Mouse (Mus musculus) ES-Bruce4 (cell line): ENCODE measurements around the gene Maats1. TPM values are rescaled to one million over a fixed set of nuclear protein-coding genes. Genes with fewer than 3 reads are reported as not detected.

ENCODE experiments used
- H3K27ac ChIP-seq: 2 replicates; pipeline ENCODE4 v1.5.1; 2012; ENCODE audit warnings: low read length, inconsistent platforms; ENCODE audit not compliant: insufficient read depth
- H3K27me3 ChIP-seq: 2 replicates; pipeline ENCODE4 v1.6.1; 2012; ENCODE audit warnings: mild to moderate bottlenecking, low read length, inconsistent platforms; ENCODE audit not compliant: control insufficient read depth, poor library complexity, insufficient read depth, severe bottlenecking
- H3K36me3 ChIP-seq: 2 replicates; pipeline ENCODE4 v1.6.1; 2012; ENCODE audit warnings: inconsistent platforms, mild to moderate bottlenecking, low read length, moderate library complexity; ENCODE audit not compliant: control insufficient read depth, poor library complexity, insufficient read depth, severe bottlenecking
- H3K4me1 ChIP-seq: one replicate; pipeline ENCODE4 v1.8.1; 2011; ENCODE audit warnings: low read length; ENCODE audit not compliant: control insufficient read depth, insufficient read depth
- H3K4me3 ChIP-seq: 2 replicates; pipeline ENCODE4 v1.5.1; 2011; ENCODE audit warnings: low read depth, mild to moderate bottlenecking, low read length
- H3K9ac ChIP-seq: 2 replicates; pipeline ENCODE4 v1.6.1; 2012; ENCODE audit warnings: low read depth, mild to moderate bottlenecking, inconsistent platforms; ENCODE audit not compliant: poor library complexity, severe bottlenecking
- H3K9me3 ChIP-seq: replicated peaks from 2 replicates; pipeline ENCODE4 v1.6.1; 2012; ENCODE audit warnings: mild to moderate bottlenecking, low read length, inconsistent platforms; ENCODE audit not compliant: control insufficient read depth, poor library complexity, insufficient read depth, severe bottlenecking
- CTCF ChIP-seq: IDR thresholded peaks from one replicate; pipeline ENCODE4 v1.8.1; 2011; ENCODE audit warnings: low read depth, low read length
- EP300 ChIP-seq: IDR thresholded peaks from 2 replicates; pipeline ENCODE4 v1.6.1; 2011; ENCODE audit warnings: low read depth, low read length; ENCODE audit not compliant: insufficient read depth
- POLR2A ChIP-seq: IDR thresholded peaks from one replicate; pipeline ENCODE4 v1.8.1; 2011; ENCODE audit warnings: low read length; ENCODE audit not compliant: insufficient read depth
- polyA plus RNA-seq: library from polyadenylated mRNA; stranded (reverse); fragments of >200 nt; gene quantifications from 2 replicates; pipeline ENCODE4 v1.2.4, GENCODE M21; 2011; ENCODE audit warnings: low read depth; ENCODE audit not compliant: missing spikeins, insufficient read depth, insufficient read length

The Maats1 gene
- polyA plus RNA-seq, 1 experiment = 0.58 TPM

DNA sequence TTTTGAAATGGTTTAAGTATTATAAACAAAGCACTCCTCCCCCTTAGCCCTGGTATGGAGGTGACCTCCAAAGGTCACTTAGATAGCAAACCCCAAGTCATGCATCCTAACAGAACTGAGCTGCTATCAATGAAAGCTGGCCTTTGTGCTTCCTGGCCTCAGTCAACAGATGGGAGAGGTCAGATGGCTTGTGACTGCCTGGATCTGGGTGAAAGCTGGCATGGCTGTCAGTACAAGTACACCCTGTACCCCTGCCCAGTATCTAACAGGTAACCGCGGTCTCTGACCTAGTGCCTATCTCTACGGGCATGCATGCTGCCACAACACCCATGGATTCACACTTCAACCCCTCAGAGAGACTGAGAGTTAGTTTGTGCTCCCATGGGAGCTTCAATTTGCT is 54.2 kb downstream of the Maats1 start:
- H3K27me3 ChIP-seq = no peaks in the 10 kb centered on the region
- no peaks in the 10 kb centered on the region for H3K9me3 ChIP-seq
- TF ChIP-seq EP300 (no peak), POLR2A (no peak), CTCF (no peak)
- H3K36me3 ChIP-seq = no peaks in the 10 kb centered on the region
- H3K4me3 ChIP-seq = no peak overlapping the region
- no peak overlapping the region for H3K27ac ChIP-seq
- H3K4me1 ChIP-seq = no peaks in the 10 kb centered on the region
- H3K9ac ChIP-seq = no peak overlapping the region

- Histone ChIP-seq H3K27ac (no peak overlapping the region), H3K9me3 (no peaks in the 10 kb centered on the region), H3K9ac (no peak overlapping the region), H3K36me3 (no peaks in the 10 kb centered on the region), H3K4me1 (no peaks in the 10 kb centered on the region), H3K27me3 (no peaks in the 10 kb centered on the region), H3K4me3 (no peak overlapping the region)
- no peak for TF ChIP-seq CTCF
- TF ChIP-seq EP300 = no peak
Measured at GRCm38 (mm10) chr16:38287357-38287756, 54.6 kb downstream of the Maats1 start.

- no peak overlapping the region for H3K27ac ChIP-seq
- H3K27me3 ChIP-seq = no peaks in the 10 kb centered on the region
- H3K36me3 ChIP-seq = no peaks in the 10 kb centered on the region
- no peak overlapping the region for H3K4me3 ChIP-seq
- TF ChIP-seq EP300 (no peak), POLR2A (no peak), CTCF (no peak)
- no peak overlapping the region for H3K9ac ChIP-seq
- no peaks in the 10 kb centered on the region for H3K9me3 ChIP-seq
- no peaks in the 10 kb centered on the region for H3K4me1 ChIP-seq
Measured at GRCm38 (mm10) chr16:38286541-38286940, 55.4 kb downstream of the Maats1 start.

DNA sequence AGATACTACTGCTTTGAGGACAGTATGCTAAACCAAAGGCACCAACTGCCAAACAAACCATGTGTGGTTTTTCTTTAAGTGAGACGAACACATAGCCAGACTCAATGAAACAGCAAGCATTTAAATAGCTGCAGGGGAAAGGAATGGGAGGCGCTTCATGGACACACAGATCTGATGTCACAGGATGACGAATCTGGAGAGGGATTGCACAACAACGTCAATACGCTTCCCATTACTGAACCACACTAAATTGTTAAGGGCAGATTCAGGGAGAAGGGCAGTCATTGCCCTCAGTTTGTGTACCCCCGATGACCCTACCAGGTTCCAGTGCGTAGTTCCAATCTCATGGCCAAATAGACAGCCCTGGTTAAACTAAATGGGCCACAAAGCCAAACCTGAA is 56.1 kb downstream of the Maats1 start:
- Histone ChIP-seq H3K9me3 (no peaks in the 10 kb centered on the region), H3K27ac (no peak overlapping the region), H3K4me1 (no peaks in the 10 kb centered on the region), H3K36me3 (no peaks in the 10 kb centered on the region), H3K4me3 (no peak overlapping the region), H3K27me3 (no peaks in the 10 kb centered on the region), H3K9ac (no peak overlapping the region)
- TF ChIP-seq EP300 (no peak), CTCF (no peak), POLR2A (no peak)

GRCm38 (mm10) chr16:38283300-38283699 is 58.6 kb downstream of the Maats1 start:
- H3K4me1 ChIP-seq = no peaks in the 10 kb centered on the region

GRCm38 (mm10) chr16:38282559-38283160 is 59.3 kb downstream of the Maats1 start:
- H3K27ac ChIP-seq = no peak overlapping the region
- TF ChIP-seq POLR2A (no peak), CTCF (no peak), EP300 (no peak)
- no peak overlapping the region for H3K9ac ChIP-seq

More at GRCm38 (mm10) chr16:38283300-38283699, 58.6 kb downstream of the Maats1 start:
- no peaks in the 10 kb centered on the region for H3K36me3 ChIP-seq
- H3K4me3 ChIP-seq = no peak overlapping the region
- no peaks in the 10 kb centered on the region for H3K27me3 ChIP-seq
- no peaks in the 10 kb centered on the region for H3K9me3 ChIP-seq
- H3K27ac ChIP-seq = no peak overlapping the region
- TF ChIP-seq CTCF (no peak), EP300 (no peak), POLR2A (no peak)
- no peak overlapping the region for H3K9ac ChIP-seq

More at GRCm38 (mm10) chr16:38282559-38283160, 59.3 kb downstream of the Maats1 start:
- Histone ChIP-seq H3K4me1 (no peaks in the 10 kb centered on the region), H3K4me3 (no peak overlapping the region), H3K27me3 (no peaks in the 10 kb centered on the region), H3K36me3 (no peaks in the 10 kb centered on the region), H3K9me3 (no peaks in the 10 kb centered on the region)
